Mouse (Mus musculus) liver, adult (tissue): ENCODE measurements around the gene Sema6d.

Experiments
- GATA4 ChIP-seq: IDR thresholded peaks from 2 replicates; pipeline ENCODE4 v1.6.1; 2014; ENCODE audit warnings: mild to moderate bottlenecking, low read length; ENCODE audit not compliant: insufficient replicate concordance

Gene Sema6d

GRCm38 (mm10) chr2:124460956-124461355 lies 371.2 kb downstream of the Sema6d start:
- TF ChIP-seq GATA4 = no peak

DNA sequence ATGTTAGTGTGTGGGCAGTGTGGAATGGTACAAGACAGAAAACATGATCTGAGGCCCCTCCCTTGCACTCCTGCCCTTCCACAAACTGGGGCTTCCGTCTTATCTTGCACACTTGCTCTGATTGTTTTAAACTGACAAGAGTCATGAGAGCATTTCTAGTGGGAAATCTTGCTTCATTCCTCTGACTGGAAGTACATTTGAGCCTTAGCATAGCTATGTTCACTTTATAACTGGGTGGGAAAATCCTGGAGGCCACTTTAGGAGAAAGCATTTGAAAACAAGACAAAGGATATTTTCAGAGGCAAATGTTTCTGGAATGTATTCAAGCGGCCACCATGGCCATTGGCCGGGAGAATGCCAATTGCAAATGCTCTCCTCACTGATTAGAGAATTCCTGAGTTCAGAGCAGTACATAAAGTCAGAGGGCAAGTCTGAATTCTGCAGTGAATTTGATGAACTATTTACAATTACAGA lies 371.6 kb downstream of the Sema6d start:
- no peak for TF ChIP-seq GATA4

- no peak for TF ChIP-seq GATA4
These were observed 375.5 kb downstream of the Sema6d start for GRCm38 (mm10) chr2:124465004-124465946.

GRCm38 (mm10) chr2:124467429-124467828 lies 377.7 kb downstream of the Sema6d start:
- TF ChIP-seq GATA4 = no peak

GRCm38 (mm10) chr2:124470346-124471042 lies 380.7 kb downstream of the Sema6d start:
- TF ChIP-seq GATA4 = no peak

DNA sequence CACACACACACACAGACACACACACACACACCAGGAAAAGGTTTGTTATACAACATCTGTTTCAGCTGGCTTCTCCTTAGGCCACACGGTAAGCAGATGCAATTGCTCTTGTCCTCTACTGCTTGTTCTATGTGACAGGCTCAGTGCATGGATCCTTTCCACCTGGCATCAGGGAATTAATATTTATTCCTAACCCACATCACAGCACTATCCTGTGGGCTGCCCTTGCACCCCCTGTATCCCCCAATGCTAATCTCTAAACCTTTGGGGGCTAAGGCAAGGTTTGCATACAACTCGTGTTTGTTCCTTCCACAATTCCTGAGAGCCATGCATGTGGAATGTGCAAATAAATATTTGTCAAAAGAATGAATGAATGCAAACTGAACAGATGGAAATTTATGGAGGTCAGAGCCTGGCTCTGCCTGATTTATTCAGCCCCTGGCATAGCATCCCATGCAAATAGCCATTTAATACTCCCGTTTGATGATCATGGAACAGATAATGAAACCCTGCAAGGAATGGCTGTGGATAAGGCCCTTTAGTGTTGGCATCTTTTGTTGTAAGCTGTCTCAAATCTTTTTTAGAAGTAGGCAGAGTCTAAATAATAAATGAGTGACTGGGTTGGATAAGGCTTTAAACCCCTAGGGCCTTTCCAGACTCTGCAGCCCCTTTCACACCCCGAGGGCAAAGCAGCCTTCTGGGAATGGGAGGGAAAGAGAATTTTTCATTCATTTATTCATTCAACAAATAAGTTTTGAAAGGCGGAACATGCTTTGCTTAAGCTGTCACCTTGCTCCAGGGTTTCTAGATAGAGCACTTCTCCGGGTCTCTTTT lies 383.1 kb downstream of the Sema6d start:
- no peak for TF ChIP-seq GATA4

GRCm38 (mm10) chr2:124477904-124478303 lies 388.1 kb downstream of the Sema6d start:
- no peak for TF ChIP-seq GATA4

DNA sequence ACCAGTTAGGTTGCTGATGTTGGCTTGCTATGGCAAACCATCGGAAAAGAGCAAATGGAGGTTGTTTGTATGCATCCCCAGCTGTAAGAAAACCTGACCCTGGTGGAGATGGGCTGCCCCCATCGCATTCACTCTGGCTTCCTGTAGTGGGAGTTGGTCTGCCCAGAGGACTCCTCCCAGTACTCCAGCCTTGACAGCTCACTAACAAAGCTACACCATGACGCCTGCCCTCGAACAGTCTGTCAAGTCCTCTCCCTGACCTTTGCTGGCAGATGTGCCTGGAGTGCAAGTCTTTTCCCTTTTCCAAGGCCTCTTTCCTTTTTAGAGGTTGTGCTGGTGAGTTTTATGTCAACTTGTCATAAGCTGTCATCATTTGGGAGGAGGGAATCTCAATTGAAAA lies 388.8 kb downstream of the Sema6d start:
- no peak for TF ChIP-seq GATA4

DNA sequence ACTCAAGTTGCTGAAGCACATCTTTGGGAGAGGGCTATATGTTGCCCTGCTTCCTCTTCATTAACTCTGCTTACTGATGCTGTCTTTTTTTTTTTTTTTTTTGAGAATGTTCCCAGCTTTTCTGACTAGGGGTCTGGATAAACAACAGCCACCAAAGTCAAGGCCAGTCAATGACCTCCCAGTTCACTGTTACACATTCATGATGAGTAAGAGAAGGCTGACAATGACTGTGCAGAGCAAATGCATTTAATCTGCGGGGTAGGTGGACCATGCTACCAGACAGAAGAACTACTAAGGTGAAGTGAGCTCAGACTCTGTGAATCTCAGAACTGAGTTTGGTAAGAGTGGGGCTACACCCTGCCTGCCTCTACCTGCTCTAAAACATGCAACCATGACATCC lies 396.0 kb downstream of the Sema6d start:
- no peak for TF ChIP-seq GATA4

GRCm38 (mm10) chr2:124490010-124490801 lies 400.4 kb downstream of the Sema6d start:
- no peak for TF ChIP-seq GATA4

DNA sequence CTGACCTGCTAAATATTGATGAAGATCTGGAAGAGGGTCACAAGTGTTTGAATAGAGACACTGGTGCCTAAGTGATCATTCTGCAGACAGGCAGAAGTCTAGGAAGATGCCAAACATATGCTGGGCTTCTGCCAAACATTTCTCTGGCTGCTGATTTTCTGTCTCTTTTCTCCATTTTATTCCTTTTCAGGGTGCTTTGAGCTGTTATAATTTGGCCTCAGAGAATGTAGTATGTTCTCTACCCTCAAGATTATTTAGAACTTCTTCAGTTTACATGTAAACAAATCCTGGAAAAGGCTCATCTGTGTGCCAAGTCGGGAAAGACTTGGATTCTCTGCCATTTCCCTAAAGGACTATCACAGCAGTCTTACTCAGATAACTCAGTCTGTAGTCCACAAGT lies 406.0 kb downstream of the Sema6d start:
- TF ChIP-seq GATA4 = no peak

- no peak for TF ChIP-seq GATA4
These were observed 409.9 kb downstream of the Sema6d start for GRCm38 (mm10) chr2:124499670-124500069.

DNA sequence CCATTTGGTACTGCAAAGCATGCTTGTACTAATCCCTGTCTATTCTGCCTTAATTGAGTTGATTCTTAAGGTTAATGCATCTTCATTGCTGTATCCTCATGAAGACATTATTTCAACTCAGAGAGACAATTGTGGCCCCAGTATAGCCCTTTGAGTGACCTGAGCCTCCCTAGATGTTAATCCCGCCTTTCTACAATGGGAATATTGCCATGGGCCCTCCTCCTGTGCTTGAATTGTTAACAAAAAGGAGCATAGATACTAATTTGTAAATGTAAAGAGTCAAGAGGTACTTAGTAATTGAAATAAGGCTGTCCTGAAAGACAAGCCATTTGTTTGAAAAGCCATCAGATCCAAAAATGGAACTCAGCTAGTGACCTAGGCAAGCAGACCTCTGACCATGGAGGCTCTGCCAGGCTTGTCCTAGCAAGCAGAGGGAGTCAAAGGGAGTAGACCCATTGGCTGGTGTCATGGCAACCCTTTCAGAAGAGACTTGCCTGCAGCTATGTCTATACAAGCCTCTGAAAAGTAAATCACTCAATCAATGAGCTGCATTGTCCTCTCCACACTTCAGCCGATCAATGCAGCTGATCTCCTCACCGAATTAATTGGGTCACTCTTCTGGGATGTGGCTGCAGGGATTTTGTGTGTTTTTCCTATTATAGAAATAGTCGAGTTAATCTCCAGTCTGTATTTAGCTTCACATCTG lies 416.2 kb downstream of the Sema6d start:
- TF ChIP-seq GATA4 = no peak

DNA sequence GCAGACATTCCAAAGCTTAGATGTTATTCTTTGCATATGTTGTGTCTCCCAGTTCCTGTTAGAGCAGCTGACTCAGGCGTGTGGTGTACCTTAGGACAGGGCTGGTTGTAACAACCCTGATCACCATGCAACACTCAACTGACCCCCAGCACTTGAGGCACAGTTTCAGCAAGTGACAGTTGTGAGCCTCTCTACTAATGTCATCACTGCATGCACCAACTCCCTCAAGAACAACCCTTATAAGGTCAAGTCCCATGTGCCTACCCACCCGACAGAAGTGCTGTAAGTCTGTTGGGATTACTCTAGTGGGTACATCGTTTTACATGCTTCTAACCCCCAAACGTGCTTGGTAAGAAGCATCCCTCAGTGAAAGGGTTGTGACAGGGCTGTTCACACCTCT lies 418.0 kb downstream of the Sema6d start:
- no peak for TF ChIP-seq GATA4
